Mouse (Mus musculus) pancreas, adult 10 weeks (tissue): ENCODE data around the gene Hmgcs2. TPM values are rescaled to one million over a fixed set of nuclear protein-coding genes. Genes with fewer than 3 reads are reported as not detected.

Experiments used
- polyA plus RNA-seq: library from polyadenylated mRNA; stranded (reverse); fragments of 350-450 nt; fragmentation: Illumina TruSeq; extraction: RNeasy Lipid Tissue Mini Kit (QIAGEN cat#74804); gene quantifications from one replicate; pipeline ENCODE4 v1.2.3, GENCODE M21; 2015; ENCODE audit warnings: low read depth, low replicate concordance; ENCODE audit not compliant: insufficient read depth

Hmgcs2 gene
- polyA plus RNA-seq: 8.3 TPM

DNA sequence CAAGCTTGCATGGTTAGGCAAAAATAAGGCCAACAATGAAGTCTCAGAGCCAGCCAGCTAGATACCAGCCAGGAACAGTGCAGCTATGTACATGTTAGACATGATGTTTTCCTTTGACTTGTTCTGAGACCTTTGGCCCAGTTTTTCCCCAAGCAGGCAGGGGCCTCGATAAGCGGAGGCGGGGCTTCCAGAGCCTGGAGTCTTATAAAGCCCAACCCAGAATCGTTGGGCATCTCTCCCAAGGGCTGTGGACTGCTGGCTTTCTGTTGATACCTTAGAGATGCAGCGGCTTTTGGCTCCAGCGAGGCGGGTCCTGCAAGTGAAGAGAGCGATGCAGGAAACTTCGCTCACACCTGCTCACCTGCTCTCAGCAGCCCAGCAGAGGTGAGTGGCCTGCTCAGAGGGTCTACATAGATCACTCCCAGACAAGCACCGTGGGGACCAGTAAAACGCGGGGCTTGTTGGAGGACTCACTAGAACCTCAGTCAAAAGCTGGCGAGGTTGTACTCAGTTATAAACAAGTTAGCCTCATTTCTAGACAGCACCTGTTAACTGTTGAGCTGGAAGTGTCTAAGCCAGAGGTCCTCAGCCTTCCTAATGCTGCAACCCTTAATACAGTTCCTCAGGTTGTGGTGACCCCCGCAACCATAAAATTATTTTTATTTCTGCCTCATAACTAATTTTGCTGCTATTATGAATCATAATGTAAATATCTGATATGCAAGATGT, at the start of gene Hmgcs2:
Hmgcs2 (plus strand) TSS at position 232 of the 729 bp plus-strand sequence.

DNA sequence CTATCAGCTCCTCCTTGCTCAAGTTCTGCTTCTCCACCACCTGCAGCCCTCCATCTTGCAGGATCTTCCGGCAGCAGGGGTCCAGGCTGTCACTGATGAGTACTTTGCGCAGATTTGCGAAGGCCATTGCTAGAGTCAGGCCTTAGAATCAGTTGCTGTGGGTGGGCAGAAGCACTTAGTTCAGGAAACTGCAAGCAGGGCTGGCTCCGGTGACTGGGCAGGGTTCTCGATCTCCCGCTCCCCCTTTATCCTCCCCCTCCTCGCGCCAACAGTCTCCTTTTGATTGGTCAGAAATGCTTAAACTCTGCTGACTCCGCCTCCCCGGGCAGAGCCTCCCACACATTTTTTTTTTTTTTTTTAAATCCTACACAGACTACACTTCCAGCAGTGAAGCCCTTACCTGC, 59.5 kb downstream of the Hmgcs2 start, which contains the start of gene Phgdh:
Phgdh (minus strand) TSS at position 285 of the 404 bp plus-strand sequence.

Other genes with a start within 250 kb of the Hmgcs2 start
- gene Adam30, start 119.8 kb upstream of the Hmgcs2 start, polyA plus RNA-seq: not detected
- gene Reg4, start 58.3 kb upstream of the Hmgcs2 start, polyA plus RNA-seq: not detected
- gene Phgdh, start 59.6 kb downstream of the Hmgcs2 start, polyA plus RNA-seq: 59.2 TPM
- gene Zfp697, start 102.0 kb downstream of the Hmgcs2 start, polyA plus RNA-seq: 1.3 TPM
- not detected for gene Gm4450, start 176.7 kb downstream of the Hmgcs2 start, polyA plus RNA-seq
- not detected for gene Hsd3b4, start 230.1 kb downstream of the Hmgcs2 start, polyA plus RNA-seq